Comparison of ENCODE assay signal across 8 mouse cellular contexts in the genomic region with DNA sequence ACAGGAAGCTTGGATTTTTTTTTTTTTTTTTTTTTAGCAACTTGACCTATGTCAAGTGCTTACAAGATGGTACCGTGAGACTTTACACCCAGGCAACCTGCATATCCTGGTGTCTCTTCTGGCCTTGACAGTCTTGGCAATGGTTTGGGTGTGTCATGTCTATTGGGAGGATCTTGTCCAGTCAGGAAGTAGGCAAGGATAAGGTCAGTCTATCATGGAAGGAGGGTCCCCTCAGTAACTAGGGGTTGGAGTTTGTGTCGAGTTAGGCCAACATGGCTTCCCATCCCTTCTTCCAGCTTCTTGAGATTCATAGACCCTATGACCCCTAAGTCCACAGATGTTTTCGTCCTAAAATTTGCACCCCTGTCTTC. TPM values are rescaled to one million over a fixed set of nuclear protein-coding genes. Genes with fewer than 3 reads are reported as not detected.
DNase-seq lines count a peak whose midpoint lies in the region; ATAC-seq lines count a peak whose summit lies in the region.

No protein-coding gene starts in this region.

- H3K4me2 ChIP-seq in limb, embryonic 12.5 days: peak overlapping the region; percentile 79
- peak overlapping the region; percentile 94 for H3K4me2 ChIP-seq in stomach, embryonic 15.5 days

- 85% methylated on average over 3 of the region's 3 CpGs for WGBS in limb, embryonic 12.5 days
- 83% methylated on average over 3 of the region's 3 CpGs for WGBS in stomach, embryonic 15.5 days

- H3K27ac ChIP-seq in limb, embryonic 12.5 days: no peak overlapping the region
- no peak overlapping the region for H3K27ac ChIP-seq in stomach, embryonic 15.5 days

- H3K9me3 ChIP-seq in megakaryocyte, embryonic 14.5 days: peaks cover 7% of the 10 kb centered on the region
- H3K9me3 ChIP-seq in limb, embryonic 12.5 days: no peaks in the 10 kb centered on the region
- H3K9me3 ChIP-seq in stomach, embryonic 15.5 days: no peaks in the 10 kb centered on the region

- peaks cover 70% of the 10 kb centered on the region for H3K4me1 ChIP-seq in megakaryocyte, embryonic 14.5 days
- peaks cover 11% of the 10 kb centered on the region; the same call in 1 of the 2 replicates for H3K4me1 ChIP-seq in limb, embryonic 12.5 days (replicated peaks)
- H3K4me1 ChIP-seq in stomach, embryonic 15.5 days: 0 out of 2 replicates have a peak, but pooled peaks cover 2% of the 10 kb centered on the region

- ATAC-seq in megakaryocyte, adult 5-6 weeks (ENCODE audit: poor library complexity, severe bottlenecking): no peak
- no peak for ATAC-seq in limb, embryonic 12.5 days (ENCODE audit: insufficient number of reproducible peaks, insufficient read depth, low FRiP score, low TSS enrichment, low read depth)
- no peak for ATAC-seq in stomach, embryonic 15.5 days (ENCODE audit: insufficient read depth, low FRiP score, low read depth)
- ATAC-seq in frontal cortex, adult (ENCODE audit: low TSS enrichment): no peak

- peaks cover 18% of the 10 kb centered on the region for H3K27me3 ChIP-seq in megakaryocyte, embryonic 14.5 days (replicated peaks)
- H3K27me3 ChIP-seq in limb, embryonic 12.5 days: peaks cover 21% of the 10 kb centered on the region
- H3K27me3 ChIP-seq in stomach, embryonic 15.5 days (replicated peaks): 0 out of 2 replicates have a peak, but pooled peaks cover 4% of the 10 kb centered on the region

- H3K9ac ChIP-seq in limb, embryonic 12.5 days (replicated peaks): no peak overlapping the region
- no peak overlapping the region for H3K9ac ChIP-seq in stomach, embryonic 15.5 days

- peak; percentile 34 to 56 for DNase-seq in adrenal gland, postnatal 36 days
- no peak for DNase-seq in adrenal gland, adult 8-10 months
- no peak for DNase-seq in urinary bladder, postnatal 25 days (ENCODE audit: low spot score)

- H3K36me3 ChIP-seq in megakaryocyte, embryonic 14.5 days (replicated peaks; ENCODE audit: low read length): peaks cover 48% of the 10 kb centered on the region
- H3K36me3 ChIP-seq in limb, embryonic 12.5 days: no peaks in the 10 kb centered on the region
- no peaks in the 10 kb centered on the region for H3K36me3 ChIP-seq in stomach, embryonic 15.5 days

- peak overlapping the region; percentile 98 for H3K4me3 ChIP-seq in megakaryocyte, embryonic 14.5 days (replicated peaks)
- H3K4me3 ChIP-seq in limb, embryonic 12.5 days (replicated peaks): peak overlapping the region; percentile 64
- peak overlapping the region; percentile 75 for H3K4me3 ChIP-seq in stomach, embryonic 15.5 days (replicated peaks)

RNA-seq across cellular contexts. Expression of a gene that starts 0.9 kb away (rescaled TPM):
- total RNA-seq in adrenal gland, postnatal 36 days (2021): 100 to 1,000 TPM; 264 to 540 TPM
- total RNA-seq in adrenal gland, adult 8-10 months (2022): 100 to 1,000 TPM; 134 to 367 (median 207) TPM
- polyA plus RNA-seq in megakaryocyte, embryonic 14.5 days (2012; ENCODE audit: insufficient read depth, low replicate concordance): 30.6 and 45.4 TPM in 2 replicates
- total RNA-seq in megakaryocyte, adult 5-6 weeks (2015): 0.96 and 1.9 TPM in 2 replicates
- total RNA-seq in megakaryocyte, adult 5-6 weeks (2017): 2.0 and 2.5 TPM in 2 replicates
- polyA plus RNA-seq in limb, embryonic 12.5 days (2016; fragmentation: Nextera tagmentation; extraction: Ambion mirVana): 7.5 and 8.6 TPM in 2 replicates
- polyA plus RNA-seq in stomach, embryonic 15.5 days (2015; fragmentation: Nextera tagmentation; extraction: Ambion mirVana): 12.2 and 12.7 TPM in 2 replicates

RNA-seq across cellular contexts. Expression of a gene that starts 24.9 kb away (rescaled TPM):
- 1 to 10 TPM in 1 of 2 experiments, under 1 TPM in 1; 0.13 to 1.1 TPM for total RNA-seq in adrenal gland, postnatal 36 days (2021)
- total RNA-seq in adrenal gland, adult 8-10 months (2022): under 1 TPM; 0.23 to 0.30 (median 0.26) TPM
- not detected in 2 replicates for polyA plus RNA-seq in megakaryocyte, embryonic 14.5 days (2012; ENCODE audit: insufficient read depth, low replicate concordance)
- not detected in 2 replicates for total RNA-seq in megakaryocyte, adult 5-6 weeks (2015)
- total RNA-seq in megakaryocyte, adult 5-6 weeks (2017): not detected in 2 replicates
- polyA plus RNA-seq in limb, embryonic 12.5 days (2016; fragmentation: Nextera tagmentation; extraction: Ambion mirVana): not detected in 2 replicates
- 0.04 and 0.05 TPM in 2 replicates for polyA plus RNA-seq in stomach, embryonic 15.5 days (2015; fragmentation: Nextera tagmentation; extraction: Ambion mirVana)

RNA-seq across cellular contexts. Expression of a gene that starts 37.2 kb away (rescaled TPM):
- 1 to 10 TPM; 4.4 to 4.7 TPM for total RNA-seq in adrenal gland, postnatal 36 days (2021)
- total RNA-seq in adrenal gland, adult 8-10 months (2022): 1 to 10 TPM; 1.5 to 4.1 (median 3.0) TPM
- 1.2 TPM in 1 of 2 replicates, not detected in the other for polyA plus RNA-seq in megakaryocyte, embryonic 14.5 days (2012; ENCODE audit: insufficient read depth, low replicate concordance)
- total RNA-seq in megakaryocyte, adult 5-6 weeks (2015): not detected in 2 replicates
- not detected in 2 replicates for total RNA-seq in megakaryocyte, adult 5-6 weeks (2017)
- 11.5 and 11.9 TPM in 2 replicates for polyA plus RNA-seq in limb, embryonic 12.5 days (2016; fragmentation: Nextera tagmentation; extraction: Ambion mirVana)
- 8.2 and 10.7 TPM in 2 replicates for polyA plus RNA-seq in stomach, embryonic 15.5 days (2015; fragmentation: Nextera tagmentation; extraction: Ambion mirVana)

Comparison
In these comparisons a context has a peak if more than half of its experiments do, and no peak if none do; other contexts are left out.
1. DNase-seq: peak in adrenal gland, postnatal 36 days (2 of 2); none in adrenal gland, adult 8-10 months (single experiment) and urinary bladder, postnatal 25 days (single experiment).
2. RNA of a gene that starts 0.9 kb away (total RNA-seq): 264 to 540 TPM in adrenal gland, postnatal 36 days and 134 to 367 TPM in adrenal gland, adult 8-10 months; 0.96 to 2.5 TPM in megakaryocyte, adult 5-6 weeks; every median in the first group is over 10 times any median in the second.
3. Peak in every context shown above with its lines, with median percentiles within 50 percentile points of each other: H3K4me3 ChIP-seq.